Mouse (Mus musculus): ENCODE measurements at regions not wholly inside any gene's neighbourhood (a gene's known extent, or its start where the extent isn't known, plus 50 kb on each side); places are given as distances from the start of the nearest gene placed in this dataset.

- DNase-seq (ENCODE audit: low read depth, low spot score): no peak
Observed at GRCm38 (mm10) chr15:36380461-36381227, 626.9 kb downstream of the Zfp706 start.

DNA sequence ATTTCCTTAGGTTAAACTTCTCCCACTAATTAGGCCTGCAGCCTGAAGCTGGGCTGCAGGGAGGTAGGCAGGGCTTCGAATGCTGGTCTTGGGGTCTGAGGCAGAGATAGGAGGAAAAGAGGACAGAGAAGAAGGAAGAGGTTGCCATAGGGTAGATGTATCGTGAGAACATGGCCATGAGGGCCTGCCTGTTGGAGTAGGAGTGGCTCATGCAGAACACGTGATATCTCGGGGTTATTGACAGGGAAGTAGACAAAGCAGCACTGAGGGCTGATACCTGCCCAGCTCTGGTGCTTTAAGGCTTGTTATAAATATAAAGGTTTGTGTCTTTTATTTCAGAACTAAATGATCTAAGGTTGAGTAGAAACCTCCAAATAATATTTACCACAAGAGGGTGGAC is 628.9 kb downstream of the Zfp706 start:
- no peak for DNase-seq (ENCODE audit: low read depth, low spot score)

GRCm38 (mm10) chr15:36376551-36376950 is 631.0 kb downstream of the Zfp706 start:
- DNase-seq (ENCODE audit: low read depth, low spot score): no peak

DNA sequence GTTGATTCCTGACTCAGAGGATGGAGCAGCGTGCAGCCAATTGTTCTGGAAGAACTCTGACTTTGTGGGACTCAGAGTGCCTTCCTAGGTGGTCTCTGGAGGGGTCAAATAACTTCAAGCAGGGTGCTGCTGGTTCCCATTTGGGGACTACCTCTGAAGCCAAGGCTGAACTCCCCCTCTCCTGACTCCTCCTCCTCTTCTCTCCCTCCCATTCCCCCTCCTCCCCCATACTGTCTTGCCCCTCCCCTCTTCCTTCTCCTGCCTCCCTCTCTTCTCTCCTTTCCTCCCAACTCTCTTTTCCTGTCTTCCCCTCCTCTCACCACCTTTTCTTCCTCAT is 632.1 kb downstream of the Zfp706 start:
- no peak for DNase-seq (ENCODE audit: low read depth, low spot score)

GRCm38 (mm10) chr15:36374732-36375548 is 632.6 kb downstream of the Zfp706 start:
- DNase-seq (ENCODE audit: low read depth, low spot score): peak; percentile 52

DNA sequence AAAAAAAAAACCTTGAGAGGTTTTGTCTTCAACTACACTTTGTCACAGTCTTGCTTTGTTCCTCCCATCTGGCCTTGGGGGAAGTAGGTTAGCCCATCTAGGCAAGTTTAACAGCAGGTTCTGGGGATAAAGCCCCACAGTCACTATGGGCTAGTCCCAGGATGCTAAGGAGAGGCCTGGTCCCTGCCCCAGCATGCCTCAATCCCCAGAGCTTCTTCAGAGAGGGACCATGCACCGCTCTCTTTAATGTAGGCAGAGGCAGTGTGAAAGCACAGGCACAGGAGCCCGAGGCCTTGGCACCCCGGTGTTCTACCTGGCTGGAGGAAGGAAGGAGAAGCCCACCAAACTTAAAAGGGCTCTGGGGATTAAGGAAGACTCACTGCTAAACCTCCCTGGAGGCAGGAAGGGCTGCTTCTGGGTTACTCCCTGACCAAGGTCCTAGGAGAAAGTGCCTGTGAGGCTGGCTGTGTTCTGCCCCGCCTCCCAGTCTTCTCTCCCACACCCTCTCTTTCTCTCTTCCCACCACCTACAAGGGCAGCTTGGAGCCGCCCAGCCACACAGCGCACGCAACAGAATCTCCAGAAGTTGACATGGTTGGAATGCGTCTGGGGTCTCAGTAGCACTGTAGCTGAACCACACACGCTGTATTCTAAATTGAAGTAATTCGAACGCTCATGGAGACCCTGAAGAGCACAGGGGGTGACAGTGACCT is 633.5 kb downstream of the Zfp706 start:
- no peak for DNase-seq (ENCODE audit: low read depth, low spot score)

DNA sequence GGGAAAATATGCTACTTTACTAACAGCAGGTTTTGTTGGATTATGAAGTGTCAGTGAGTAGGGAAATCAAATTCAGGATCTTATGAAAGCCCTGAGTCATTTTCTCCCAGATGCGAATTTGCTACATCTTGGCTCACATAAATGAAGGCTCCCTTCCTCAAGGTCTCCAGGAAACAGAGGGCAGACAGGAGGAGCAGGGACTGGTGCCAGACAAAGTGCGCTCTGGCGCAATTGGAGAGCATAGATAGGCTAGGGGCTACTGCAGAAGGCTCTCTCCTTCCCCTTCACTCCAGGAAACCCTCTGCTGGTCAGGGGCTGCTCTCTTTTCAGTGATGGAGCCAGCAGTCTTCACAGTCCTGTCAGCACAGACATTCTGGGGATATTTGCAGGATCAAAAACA is 634.1 kb downstream of the Zfp706 start:
- DNase-seq (ENCODE audit: low read depth, low spot score): no peak

DNA sequence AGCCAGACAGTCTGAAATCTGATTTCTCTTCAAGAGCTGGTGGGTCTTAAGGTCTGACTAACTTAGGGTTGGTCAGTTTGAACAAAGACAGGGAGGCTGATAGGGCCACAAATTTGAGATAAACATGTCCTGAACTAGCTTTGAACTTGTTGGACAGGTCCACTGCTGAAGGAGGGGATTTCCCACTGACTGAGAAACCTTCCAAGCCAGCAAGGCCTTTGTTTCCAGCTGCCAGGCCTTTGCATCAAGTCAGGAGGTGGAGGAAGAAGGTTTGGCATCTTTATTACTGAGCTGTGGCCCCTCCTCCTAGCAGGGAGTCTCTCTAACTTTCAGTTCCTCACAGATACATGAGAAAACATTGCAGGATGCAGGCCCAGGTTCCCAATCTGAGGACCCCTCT is 636.2 kb downstream of the Zfp706 start:
- no peak for DNase-seq (ENCODE audit: low read depth, low spot score)

GRCm38 (mm10) chr15:36370906-36371305 is 636.7 kb downstream of the Zfp706 start:
- DNase-seq (ENCODE audit: low read depth, low spot score): no peak

GRCm38 (mm10) chr15:36367296-36367695 is 640.3 kb downstream of the Zfp706 start:
- DNase-seq (ENCODE audit: low read depth, low spot score): no peak

DNA sequence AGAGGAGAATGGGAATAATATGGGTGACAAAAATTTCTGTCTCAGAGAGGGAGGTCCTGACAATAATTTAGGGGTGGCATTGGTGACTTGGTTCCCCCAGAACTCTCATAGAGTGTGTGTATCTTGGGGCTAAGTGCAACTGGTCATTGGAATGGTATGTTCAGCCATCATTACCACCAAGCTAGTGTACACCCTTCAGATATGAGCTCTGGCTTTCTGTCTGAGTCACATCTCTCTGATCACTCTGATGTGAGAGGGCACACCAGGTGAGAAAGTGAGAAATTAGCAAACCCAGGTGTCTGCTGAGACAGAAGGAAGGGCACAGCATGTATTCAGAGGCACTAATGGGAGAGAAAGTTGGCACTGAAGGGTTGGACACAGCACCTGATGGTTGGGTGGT is 642.8 kb downstream of the Zfp706 start:
- DNase-seq (ENCODE audit: low read depth, low spot score): no peak

DNA sequence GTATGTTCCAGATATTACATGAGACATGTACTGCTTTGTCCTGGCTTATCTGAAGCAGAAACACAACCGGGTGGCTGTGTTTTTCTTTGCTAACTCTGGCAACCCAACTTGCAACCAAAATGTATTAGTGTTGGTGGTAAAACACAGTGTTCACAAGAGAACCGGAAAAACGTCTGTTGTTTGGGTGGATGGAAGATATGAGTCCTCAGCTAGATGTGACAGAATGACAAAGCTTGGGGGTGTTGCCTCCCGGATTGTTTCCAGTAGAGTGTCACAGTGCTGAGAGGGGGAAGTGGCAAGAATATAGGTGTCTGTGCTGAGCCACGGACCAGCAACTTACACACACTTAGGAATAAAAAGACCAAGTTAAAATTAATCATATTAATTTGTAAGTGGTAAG is 643.5 kb downstream of the Zfp706 start:
- DNase-seq (ENCODE audit: low read depth, low spot score): no peak

DNA sequence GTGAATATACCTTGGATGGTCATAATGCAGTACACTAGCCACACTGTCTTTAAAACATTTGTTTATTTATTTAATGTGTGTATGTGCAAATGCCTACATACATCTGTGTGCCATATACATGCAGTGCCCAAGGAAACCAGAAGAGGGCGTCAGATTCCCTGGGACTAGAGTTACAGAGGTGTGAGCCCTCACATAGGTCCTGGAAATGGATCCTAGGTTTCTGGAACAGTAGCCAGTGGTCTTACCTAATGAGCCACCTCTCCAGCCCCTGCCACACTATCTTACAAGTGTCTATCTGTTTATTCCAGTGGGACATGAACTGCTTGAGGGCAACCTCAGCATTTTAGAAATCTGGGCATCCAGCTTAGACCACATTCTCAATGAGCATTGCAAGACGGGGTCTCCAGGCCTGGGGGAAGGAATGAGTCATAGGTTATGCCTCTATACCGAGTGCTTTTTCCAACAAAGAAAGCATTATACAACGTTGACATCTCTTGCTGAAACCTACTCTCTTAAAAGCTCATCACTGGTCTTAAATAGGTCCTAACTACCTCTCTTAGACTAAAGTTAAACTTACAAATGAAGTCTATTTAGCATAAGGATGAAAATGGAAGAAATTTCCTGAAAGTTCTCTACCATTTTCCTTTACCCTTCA is 644.5 kb downstream of the Zfp706 start:
- DNase-seq (ENCODE audit: low read depth, low spot score): no peak

GRCm38 (mm10) chr15:36361522-36362148 is 645.9 kb downstream of the Zfp706 start:
- DNase-seq (ENCODE audit: low read depth, low spot score): no peak

- DNase-seq (ENCODE audit: low read depth, low spot score): no peak
Observed at GRCm38 (mm10) chr15:36360694-36361521, 646.7 kb downstream of the Zfp706 start.

GRCm38 (mm10) chr15:36355851-36356250 is 651.7 kb downstream of the Zfp706 start:
- no peak for DNase-seq (ENCODE audit: low read depth, low spot score)

- DNase-seq (ENCODE audit: low read depth, low spot score): no peak
Observed at GRCm38 (mm10) chr15:36354545-36354944, 653.0 kb downstream of the Zfp706 start.

DNA sequence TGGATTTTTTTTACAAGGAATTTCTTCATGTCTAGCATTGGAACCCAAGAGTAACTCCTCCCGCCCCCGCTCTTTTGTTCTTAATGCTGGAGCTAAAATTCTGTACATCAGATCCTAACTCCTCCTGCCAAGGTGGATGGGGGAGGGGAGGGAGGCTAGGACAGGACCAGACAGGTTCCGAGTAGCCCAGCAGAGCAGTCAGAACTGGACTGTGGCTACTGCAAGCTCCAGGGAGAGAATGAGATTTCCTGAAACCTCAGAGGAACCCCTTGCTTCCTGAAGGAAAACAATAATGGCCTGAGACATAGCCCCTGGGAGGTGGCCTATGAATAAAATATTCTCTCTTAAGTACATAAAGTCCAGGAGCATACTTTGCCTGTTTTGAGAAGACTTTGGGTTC is 653.8 kb downstream of the Zfp706 start:
- DNase-seq (ENCODE audit: low read depth, low spot score): no peak

- no peak for DNase-seq (ENCODE audit: low read depth, low spot score)
Observed at GRCm38 (mm10) chr15:36352929-36353328, 654.6 kb downstream of the Zfp706 start.

GRCm38 (mm10) chr15:36351693-36352092 is 655.9 kb downstream of the Zfp706 start:
- DNase-seq (ENCODE audit: low read depth, low spot score): no peak

GRCm38 (mm10) chr15:36348348-36348747 is 659.2 kb downstream of the Zfp706 start:
- DNase-seq (ENCODE audit: low read depth, low spot score): no peak

All from forelimb bud, embryonic 11.5 days (tissue).